Mouse (Mus musculus) midbrain, embryonic 15.5 days (tissue): ENCODE results near the gene Rptor. TPM values are rescaled to one million over a fixed set of nuclear protein-coding genes. Genes with fewer than 3 reads are reported as not detected.

Experiments used
- ATAC-seq: fragments of 200-750 bp; cut with Nextera tagmentation; replicated peaks from 2 replicates; pipeline ENCODE4 v1.8.0; 2017; ENCODE audit warnings: moderate TSS enrichment
- H3K27ac ChIP-seq: fragments of 300-500 bp; sonication (generic); 2 replicates; pipeline ENCODE4 v1.5.1; 2015; ENCODE audit warnings: mild to moderate bottlenecking, inconsistent platforms
- H3K27me3 ChIP-seq: fragments of 300-500 bp; sonication (generic); replicated peaks from 2 replicates; pipeline ENCODE4 v1.6.1; 2015; ENCODE audit warnings: inconsistent platforms
- H3K36me3 ChIP-seq: fragments of 300-500 bp; sonication (generic); replicated peaks from 2 replicates; pipeline ENCODE4 v1.6.1; 2015; ENCODE audit warnings: inconsistent platforms
- H3K4me1 ChIP-seq: fragments of 300-500 bp; sonication (generic); 2 replicates; pipeline ENCODE4 v1.6.1; 2015; ENCODE audit warnings: inconsistent platforms
- H3K4me2 ChIP-seq: fragments of 300-500 bp; sonication (generic); 2 replicates; pipeline ENCODE4 v1.6.1; 2015; ENCODE audit warnings: inconsistent platforms, mild to moderate bottlenecking, moderate library complexity
- H3K4me3 ChIP-seq: fragments of 300-500 bp; sonication (generic); 2 replicates; pipeline ENCODE4 v1.5.1; 2015; ENCODE audit warnings: mild to moderate bottlenecking, inconsistent platforms
- H3K9ac ChIP-seq: fragments of 300-500 bp; sonication (generic); 2 replicates; pipeline ENCODE4 v1.6.1; 2015; ENCODE audit warnings: mild to moderate bottlenecking, inconsistent platforms
- H3K9me3 ChIP-seq: fragments of 300-500 bp; sonication (generic); 2 replicates; pipeline ENCODE4 v1.6.1; 2016; ENCODE audit warnings: inconsistent platforms
- WGBS: fragments of 180-500 bp; shearing (Covaris S2); methylation state at CpG from one replicate; pipeline ENCODE4 v1.1.7; 2015; ENCODE audit warnings: mixed read lengths; 5-methylcytosine and 5-hydroxymethylcytosine counted together
- polyA plus RNA-seq: library from polyadenylated mRNA; unstranded; fragments of >200 nt; fragmentation: Nextera tagmentation; extraction: Ambion mirVana; gene quantifications from 2 replicates; pipeline ENCODE4 v1.2.1, GENCODE M21; 2015

Gene Rptor
- polyA plus RNA-seq, 1 experiment from 2014 or later, result 13.1 TPM

GRCm38 (mm10) chr11:119572316-119573010 is 30.2 kb upstream of the Rptor start:
- no peaks in the 10 kb centered on the region for H3K36me3 ChIP-seq
- H3K9me3 ChIP-seq, result no peaks in the 10 kb centered on the region
- H3K9ac ChIP-seq, result no peak overlapping the region
- no peak overlapping the region for H3K4me3 ChIP-seq
- 32% methylated on average over 15 of the region's 15 CpGs for WGBS
- no peak for ATAC-seq
- no peaks in the 10 kb centered on the region for H3K27me3 ChIP-seq
- H3K27ac ChIP-seq, result no peak overlapping the region
- H3K4me1 ChIP-seq, result peaks cover 11% of the 10 kb centered on the region
- no peak overlapping the region for H3K4me2 ChIP-seq

GRCm38 (mm10) chr11:119576855-119577254 is 25.9 kb upstream of the Rptor start:
- 13% methylated on average over 4 of the region's 4 CpGs for WGBS
- no peaks in the 10 kb centered on the region for H3K9me3 ChIP-seq
- no peaks in the 10 kb centered on the region for H3K27me3 ChIP-seq
- H3K36me3 ChIP-seq, result no peaks in the 10 kb centered on the region
- H3K4me3 ChIP-seq, result no peak overlapping the region
- no peak for ATAC-seq
- H3K4me2 ChIP-seq, result no peak overlapping the region
- peaks cover 11% of the 10 kb centered on the region for H3K4me1 ChIP-seq
- no peak overlapping the region for H3K9ac ChIP-seq
- H3K27ac ChIP-seq, result no peak overlapping the region

- H3K9ac ChIP-seq, result no peak overlapping the region
- no peak overlapping the region for H3K4me3 ChIP-seq
- no peaks in the 10 kb centered on the region for H3K36me3 ChIP-seq
- no peaks in the 10 kb centered on the region for H3K9me3 ChIP-seq
- 87% methylated on average over 2 of the region's 2 CpGs for WGBS
- no peaks in the 10 kb centered on the region for H3K27me3 ChIP-seq
- no peak overlapping the region for H3K4me2 ChIP-seq
- ATAC-seq, result no peak
- H3K4me1 ChIP-seq, result peaks cover 6% of the 10 kb centered on the region
- H3K27ac ChIP-seq, result no peak overlapping the region
Measured at GRCm38 (mm10) chr11:119577721-119578120, 25.0 kb upstream of the Rptor start.

GRCm38 (mm10) chr11:119586511-119586910 is 16.2 kb upstream of the Rptor start:
- Histone ChIP-seq H3K4me3 (no peak overlapping the region), H3K9ac (no peak overlapping the region), H3K4me1 (no peaks in the 10 kb centered on the region), H3K9me3 (no peaks in the 10 kb centered on the region), H3K36me3 (no peaks in the 10 kb centered on the region), H3K27me3 (no peaks in the 10 kb centered on the region; the same call in 1 of the 2 replicates), H3K4me2 (no peak overlapping the region), H3K27ac (no peak overlapping the region)
- no peak for ATAC-seq
- 84% methylated on average over 4 of the region's 4 CpGs for WGBS

GRCm38 (mm10) chr11:119587112-119587511 is 15.6 kb upstream of the Rptor start:
- H3K4me1 ChIP-seq, result no peaks in the 10 kb centered on the region
- H3K36me3 ChIP-seq, result no peaks in the 10 kb centered on the region
- H3K9me3 ChIP-seq, result no peaks in the 10 kb centered on the region
- ATAC-seq, result no peak
- WGBS, result 72% methylated on average over 5 of the region's 5 CpGs
- H3K27ac ChIP-seq, result no peak overlapping the region
- H3K9ac ChIP-seq, result no peak overlapping the region
- no peak overlapping the region for H3K4me2 ChIP-seq
- no peak overlapping the region for H3K4me3 ChIP-seq
- H3K27me3 ChIP-seq, result no peaks in the 10 kb centered on the region; the same call in 1 of the 2 replicates

GRCm38 (mm10) chr11:119589242-119589641 is 13.5 kb upstream of the Rptor start:
- Histone ChIP-seq H3K9me3 (no peaks in the 10 kb centered on the region), H3K27ac (no peak overlapping the region), H3K9ac (no peak overlapping the region), H3K4me2 (no peak overlapping the region), H3K27me3 (no peaks in the 10 kb centered on the region; the same call in 1 of the 2 replicates), H3K4me3 (no peak overlapping the region), H3K36me3 (no peaks in the 10 kb centered on the region), H3K4me1 (peaks cover 6% of the 10 kb centered on the region)
- no peak for ATAC-seq
- WGBS, result 84% methylated on average over 7 of the region's 7 CpGs

GRCm38 (mm10) chr11:119593966-119594365 is 8.7 kb upstream of the Rptor start:
- no peak for ATAC-seq
- WGBS, result 44% methylated on average over 3 of the region's 3 CpGs
- no peaks in the 10 kb centered on the region; the same call in 1 of the 2 replicates for H3K27me3 ChIP-seq

GRCm38 (mm10) chr11:119598856-119599255 is 3.8 kb upstream of the Rptor start:
- ATAC-seq, result no peak

More at GRCm38 (mm10) chr11:119593966-119594365, 8.7 kb upstream of the Rptor start:
- Histone ChIP-seq H3K36me3 (no peaks in the 10 kb centered on the region), H3K4me2 (no peak overlapping the region), H3K9me3 (no peaks in the 10 kb centered on the region), H3K4me3 (no peak overlapping the region), H3K9ac (no peak overlapping the region), H3K4me1 (peaks cover 6% of the 10 kb centered on the region), H3K27ac (no peak overlapping the region)

GRCm38 (mm10) chr11:119600286-119600685 is 2.4 kb upstream of the Rptor start:
- no peaks in the 10 kb centered on the region for H3K27me3 ChIP-seq
- ATAC-seq, result no peak

More at GRCm38 (mm10) chr11:119598856-119599255, 3.8 kb upstream of the Rptor start:
- no peak overlapping the region for H3K4me3 ChIP-seq
- H3K4me2 ChIP-seq, result no peak overlapping the region
- no peak overlapping the region for H3K27ac ChIP-seq
- H3K9ac ChIP-seq, result no peak overlapping the region
- H3K9me3 ChIP-seq, result no peaks in the 10 kb centered on the region
- H3K36me3 ChIP-seq, result no peaks in the 10 kb centered on the region
- H3K4me1 ChIP-seq, result peaks cover 6% of the 10 kb centered on the region
- H3K27me3 ChIP-seq, result no peaks in the 10 kb centered on the region
- WGBS, result 62% methylated on average over 3 of the region's 3 CpGs

GRCm38 (mm10) chr11:119602177-119602700 is 466 bp upstream of the Rptor start:
- ATAC-seq, result no peak
- Histone ChIP-seq H3K27ac (peak overlapping the region; percentile 80), H3K4me2 (peak overlapping the region; percentile 84), H3K9ac (peak overlapping the region; percentile 20; the same call in 1 of the 2 replicates), H3K27me3 (no peaks in the 10 kb centered on the region), H3K4me1 (peaks cover 13% of the 10 kb centered on the region), H3K4me3 (peak overlapping the region; percentile 73), H3K36me3 (no peaks in the 10 kb centered on the region), H3K9me3 (no peaks in the 10 kb centered on the region)
- 32% methylated on average over 10 of the region's 10 CpGs for WGBS

More at GRCm38 (mm10) chr11:119600286-119600685, 2.4 kb upstream of the Rptor start:
- H3K4me3 ChIP-seq, result no peak overlapping the region
- no peaks in the 10 kb centered on the region for H3K9me3 ChIP-seq
- H3K9ac ChIP-seq, result no peak overlapping the region
- H3K36me3 ChIP-seq, result no peaks in the 10 kb centered on the region
- H3K4me1 ChIP-seq, result peaks cover 13% of the 10 kb centered on the region
- no peak overlapping the region for H3K4me2 ChIP-seq
- WGBS, result 81% methylated on average over 1 of the region's 1 CpGs
- H3K27ac ChIP-seq, result no peak overlapping the region

- Histone ChIP-seq H3K36me3 (no peaks in the 10 kb centered on the region), H3K27me3 (no peaks in the 10 kb centered on the region), H3K4me2 (peak overlapping the region; percentile 84), H3K4me1 (peaks cover 13% of the 10 kb centered on the region), H3K9ac (peak overlapping the region; percentile 91), H3K27ac (peak overlapping the region; percentile 80), H3K4me3 (peak overlapping the region; percentile 73), H3K9me3 (no peaks in the 10 kb centered on the region)
- under 1% methylated on average over 29 of the region's 30 CpGs for WGBS
- no peak for ATAC-seq
Measured at GRCm38 (mm10) chr11:119603527-119603905, 811 bp downstream of the Rptor start.

- WGBS, result 95% methylated on average over 5 of the region's 5 CpGs
- Histone ChIP-seq H3K4me3 (no peak overlapping the region), H3K36me3 (no peaks in the 10 kb centered on the region), H3K4me1 (peaks cover 11% of the 10 kb centered on the region), H3K27ac (no peak overlapping the region), H3K4me2 (no peak overlapping the region), H3K9me3 (no peaks in the 10 kb centered on the region), H3K27me3 (no peaks in the 10 kb centered on the region), H3K9ac (no peak overlapping the region)
- no peak for ATAC-seq
Measured at GRCm38 (mm10) chr11:119607464-119607863, 4.8 kb downstream of the Rptor start.

- Histone ChIP-seq H3K4me3 (no peak overlapping the region), H3K27me3 (no peaks in the 10 kb centered on the region), H3K4me2 (no peak overlapping the region), H3K36me3 (no peaks in the 10 kb centered on the region), H3K27ac (no peak overlapping the region), H3K9ac (no peak overlapping the region), H3K9me3 (no peaks in the 10 kb centered on the region), H3K4me1 (no peaks in the 10 kb centered on the region)
- no peak for ATAC-seq
- WGBS, result 99% methylated on average over 6 of the region's 6 CpGs
Measured at GRCm38 (mm10) chr11:119611496-119611895, 8.8 kb downstream of the Rptor start.
